ENCODE assay signal across 21 mouse cellular contexts in the genomic region with DNA sequence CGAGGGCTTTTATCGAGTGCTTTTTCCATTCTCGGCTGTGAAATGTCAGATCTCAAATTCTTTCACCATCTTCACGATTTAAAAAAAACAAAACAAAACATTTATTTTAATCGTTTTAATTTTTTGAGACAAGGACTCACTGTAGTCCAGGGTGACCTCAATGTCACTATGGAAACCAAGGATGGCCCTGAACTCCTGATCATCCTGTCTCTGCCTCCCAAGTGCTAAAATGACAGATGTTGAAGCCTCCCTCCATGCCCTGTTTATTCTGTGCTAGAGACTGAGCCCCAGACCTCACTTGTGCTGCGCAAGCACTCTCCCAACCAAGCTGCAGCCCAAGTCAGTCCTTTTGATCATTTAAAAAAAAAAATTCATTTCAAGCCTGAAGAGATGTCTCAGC.
"Had no signal": no experiment of that assay in that cellular context is flagged by ENCODE, and none has a peak within 500 bp of the region (broad histone marks: within the 10 kb centered on the region; RNA-seq: fewer than 3 reads in every experiment).

No protein-coding gene starts in this region.

- H3K9me3 ChIP-seq: kidney, embryonic 15.5 days; limb, embryonic 12.5 days; limb, embryonic 15.5 days; midbrain, embryonic 12.5 days; midbrain, embryonic 15.5 days; neural tube, embryonic 12.5 days; neural tube, embryonic 15.5 days had no signal

- H3K4me3 ChIP-seq: kidney, embryonic 15.5 days; left cerebral cortex, adult 2 months; limb, embryonic 12.5 days; limb, embryonic 15.5 days; midbrain, embryonic 12.5 days; midbrain, embryonic 15.5 days; neural tube, embryonic 12.5 days; neural tube, embryonic 15.5 days had no signal

- H3K27me3 ChIP-seq: kidney, embryonic 15.5 days; limb, embryonic 12.5 days; limb, embryonic 15.5 days; midbrain, embryonic 12.5 days; midbrain, embryonic 15.5 days; neural tube, embryonic 12.5 days; neural tube, embryonic 15.5 days had no signal

- H3K36me3 ChIP-seq: kidney, embryonic 15.5 days; limb, embryonic 12.5 days; limb, embryonic 15.5 days; midbrain, embryonic 12.5 days; midbrain, embryonic 15.5 days; neural tube, embryonic 12.5 days; neural tube, embryonic 15.5 days had no signal

- H3K4me2 ChIP-seq: kidney, embryonic 15.5 days; limb, embryonic 12.5 days; limb, embryonic 15.5 days; liver, embryonic 11.5 days; lung, embryonic 14.5 days; midbrain, embryonic 12.5 days; midbrain, embryonic 15.5 days; neural tube, embryonic 12.5 days; neural tube, embryonic 15.5 days had no signal

- H3K9ac ChIP-seq: kidney, embryonic 15.5 days; limb, embryonic 12.5 days; limb, embryonic 15.5 days; liver, embryonic 14.5 days; liver, postnatal 0 days; lung, embryonic 14.5 days; midbrain, embryonic 12.5 days; midbrain, embryonic 15.5 days; neural tube, embryonic 12.5 days; neural tube, embryonic 15.5 days had no signal

- H3K27ac ChIP-seq: kidney, embryonic 15.5 days; left cerebral cortex, adult 2 months; limb, embryonic 12.5 days; limb, embryonic 15.5 days; liver, embryonic 14.5 days; macrophage; midbrain, embryonic 12.5 days; midbrain, embryonic 15.5 days; neural tube, embryonic 12.5 days; neural tube, embryonic 15.5 days had no signal

- DNase-seq: kidney, postnatal 10 days; kidney, postnatal 36 days; layer of hippocampus, postnatal 36 days; left cerebral cortex, postnatal 4 days; liver, postnatal 0 days; lung, embryonic 14.5 days; right cerebral cortex, adult 18-20 months; thymus, adult 18-20 months; thymus, postnatal 36 days had no signal

- ATAC-seq: liver, postnatal 0 days; lung, postnatal 0 days; midbrain, embryonic 15.5 days had no signal

- H3K4me1 ChIP-seq: limb, embryonic 15.5 days; midbrain, embryonic 12.5 days; midbrain, embryonic 15.5 days; neural tube, embryonic 12.5 days; neural tube, embryonic 15.5 days had no signal
